Mouse (Mus musculus) adrenal gland, postnatal 14 days (tissue): ENCODE data around the gene Ly6g6f. TPM values are rescaled to one million over a fixed set of nuclear protein-coding genes. Genes with fewer than 3 reads are reported as not detected.
"Not testable (repeated sequence)": the region's sequence is repeated elsewhere in the genome, so short reads cannot be mapped to it uniquely, and the experiment has no call there.

Experiments
- DNase-seq: peaks from one replicate; pipeline ENCODE4 v3.0.0; 2021; ENCODE audit warnings: mixed read lengths
- long read RNA-seq, 2 experiments: library from polyadenylated mRNA; stranded (forward); transcript quantifications; one replicate each; pipeline ENCODE4 v2.0.0; 2021
- total RNA-seq: library from RNA; stranded (reverse); gene quantifications from 2 replicates; pipeline ENCODE4 v1.2.3, GENCODE M21; 2021

Ly6g6f gene
- total RNA-seq = not detected in 2 replicates
- long read RNA-seq, experiment 1 = 0 reads
- long read RNA-seq, experiment 2 = 0 reads

DNA sequence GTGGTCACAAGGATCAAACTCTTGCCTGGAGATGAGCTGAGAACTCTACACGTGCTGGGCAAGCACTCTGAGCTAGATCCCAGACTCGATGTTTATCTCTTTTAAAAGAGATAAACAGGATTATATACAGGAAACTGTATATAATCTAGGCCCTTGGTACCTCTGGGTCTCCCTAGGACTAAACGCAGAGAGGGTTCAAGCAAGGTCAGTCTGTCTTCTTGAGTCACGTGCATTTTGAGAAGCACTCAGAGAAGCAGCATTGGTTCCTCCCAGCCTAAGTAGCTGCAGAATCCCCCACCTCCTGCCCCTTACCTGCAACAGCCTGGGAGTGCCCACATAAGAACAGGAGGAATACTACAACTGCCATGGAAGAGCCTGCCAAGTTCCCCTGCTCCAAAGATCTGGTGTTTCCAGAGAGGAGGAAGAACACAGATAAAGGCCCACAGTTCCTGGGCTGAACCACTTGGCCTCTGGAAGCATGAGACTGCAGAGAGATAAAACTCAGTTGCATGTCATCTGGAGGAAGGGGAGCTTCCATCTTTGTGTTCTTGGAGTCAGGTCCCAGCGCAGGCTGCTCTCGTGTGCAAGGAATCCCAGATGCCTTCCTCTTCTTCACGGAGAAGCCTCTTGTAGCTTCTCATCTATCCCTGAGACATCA, at the start of gene Ly6g6f:
Ly6g6f (minus strand) TSS at position 403 of the 658 bp plus-strand sequence.
- no peak for DNase-seq

- DNase-seq = peak; percentile 97
Measured at GRCm38 (mm10) chr17:35134801-35135590, 49.6 kb upstream of the Ly6g6f start, which contains the start of gene Bag6. Gene Bag6, plus strand, starts transcription at chr17:35135178.

DNA sequence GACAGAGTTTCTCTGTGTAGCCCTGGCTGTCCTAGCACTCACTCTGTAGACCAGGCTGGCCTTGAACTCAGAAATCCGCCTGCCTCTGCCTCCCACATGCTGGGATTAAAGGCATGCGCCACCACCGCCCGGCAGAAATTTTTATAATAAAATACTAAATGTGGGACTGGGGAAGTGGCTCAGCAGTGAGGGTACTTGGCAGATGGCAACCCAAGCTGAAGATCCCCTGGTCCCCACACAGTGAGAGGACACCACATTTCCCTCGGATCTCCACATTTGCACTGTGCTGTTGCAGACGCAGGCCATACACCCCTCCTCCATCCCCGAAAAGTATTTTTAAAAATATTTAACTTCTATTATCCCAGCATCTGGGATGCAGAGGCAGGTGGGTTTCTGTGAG, 48.1 kb upstream of the Ly6g6f start:
- no peak for DNase-seq

- no peak for DNase-seq
Measured at GRCm38 (mm10) chr17:35132174-35132560, 46.8 kb upstream of the Ly6g6f start.

DNA sequence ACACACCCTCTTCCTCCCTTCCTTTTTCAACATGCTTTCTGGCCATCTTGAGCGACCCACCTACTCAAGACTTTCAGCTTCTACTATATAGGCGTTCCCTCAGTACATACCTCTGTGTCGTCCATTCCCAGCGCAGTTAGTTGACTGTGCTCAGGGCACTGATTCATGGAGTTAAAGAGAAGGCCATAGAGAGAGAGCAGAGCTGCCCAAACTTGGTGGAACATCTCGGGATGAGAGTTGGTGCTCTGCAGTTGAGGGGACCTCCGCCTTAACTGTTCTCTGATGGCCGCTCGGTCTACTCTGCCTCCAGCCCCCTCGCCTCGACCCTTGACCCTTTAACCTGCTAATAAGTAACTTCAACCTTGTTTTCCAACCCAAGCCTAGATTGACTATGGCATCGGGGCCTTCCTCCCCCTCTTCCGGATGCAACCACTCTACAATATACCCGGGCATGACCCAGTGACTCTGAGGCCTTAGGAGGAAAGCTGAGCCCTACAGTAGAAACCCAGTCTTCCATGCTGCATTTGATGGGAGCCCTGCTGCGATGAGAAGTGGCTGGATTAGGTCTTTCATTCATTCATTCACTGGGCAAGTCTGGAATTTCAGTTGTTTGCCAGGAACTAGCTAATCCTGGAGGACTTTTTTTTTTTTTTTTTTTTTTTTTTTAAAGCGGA, 46.2 kb upstream of the Ly6g6f start, which contains the start of gene Apom:
Apom (minus strand) TSS at position 551 of the 674 bp plus-strand sequence.
- no peak for DNase-seq

DNA sequence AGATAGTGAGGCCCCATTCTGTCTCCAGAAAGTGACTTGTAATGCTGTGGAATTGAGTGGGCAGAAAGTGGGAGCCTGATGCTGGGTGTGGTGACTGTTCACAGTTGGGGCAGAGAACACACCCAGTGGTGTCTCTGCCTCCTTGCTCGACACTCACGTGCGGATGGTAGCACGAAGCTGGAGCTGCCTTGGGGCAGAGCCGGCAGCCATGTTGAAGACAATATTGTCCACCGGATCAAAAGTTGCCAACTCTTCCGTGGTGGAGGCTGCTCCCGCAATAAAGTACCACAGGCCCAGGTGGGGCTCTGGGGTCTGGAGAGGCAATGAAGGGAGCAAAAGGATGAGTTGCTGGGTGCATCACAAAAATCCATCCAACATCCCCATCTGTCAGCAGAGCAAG, 45.6 kb upstream of the Ly6g6f start:
- DNase-seq = no peak

GRCm38 (mm10) chr17:35128996-35129395, 43.6 kb upstream of the Ly6g6f start:
- no peak for DNase-seq

GRCm38 (mm10) chr17:35127017-35127416, 41.6 kb upstream of the Ly6g6f start:
- peak; percentile 40 for DNase-seq

DNA sequence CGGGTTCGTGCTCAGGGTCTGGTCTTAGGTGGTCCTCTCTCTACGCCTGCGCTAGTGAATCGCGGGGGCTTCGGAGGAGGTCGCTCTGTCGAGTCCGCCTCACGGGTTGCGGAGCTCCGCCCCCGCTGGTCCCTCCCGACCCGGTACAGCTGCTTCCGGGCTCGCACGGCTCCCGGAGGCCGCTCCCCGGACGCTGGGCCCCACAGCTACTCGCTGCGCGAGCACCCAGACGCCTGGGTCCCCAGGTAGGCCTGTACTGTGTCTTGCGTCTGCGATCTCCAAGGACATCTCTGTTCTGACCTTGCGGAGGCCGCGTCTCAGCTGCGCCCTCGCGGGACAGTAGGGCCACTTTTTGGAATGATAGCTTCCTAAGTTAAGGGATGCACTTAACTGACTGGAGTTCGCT, 40.8 kb upstream of the Ly6g6f start, which contains the start of gene D17H6S53E:
D17H6S53E (plus strand) TSS at position 168 of the 406 bp plus-strand sequence.
- DNase-seq = peak; percentile 89

DNA sequence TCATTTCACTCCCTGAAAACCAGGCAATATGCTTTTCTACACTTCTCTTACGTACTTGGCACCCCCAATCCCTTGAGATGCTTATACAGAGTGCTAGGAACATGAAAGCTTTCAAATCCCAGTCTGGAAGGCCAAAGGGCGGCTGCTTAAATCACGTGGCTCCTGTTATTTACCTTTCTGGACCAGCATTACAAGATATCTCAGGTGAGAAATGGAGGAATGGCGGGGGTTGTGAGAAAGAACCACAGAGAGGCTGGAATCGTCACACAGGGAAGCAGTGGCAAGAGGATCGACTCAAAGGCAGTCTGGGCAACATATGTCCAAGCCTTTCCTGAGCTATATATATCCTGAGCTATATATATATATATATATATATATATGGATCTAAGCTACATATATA, 40.2 kb upstream of the Ly6g6f start:
- no peak for DNase-seq

DNA sequence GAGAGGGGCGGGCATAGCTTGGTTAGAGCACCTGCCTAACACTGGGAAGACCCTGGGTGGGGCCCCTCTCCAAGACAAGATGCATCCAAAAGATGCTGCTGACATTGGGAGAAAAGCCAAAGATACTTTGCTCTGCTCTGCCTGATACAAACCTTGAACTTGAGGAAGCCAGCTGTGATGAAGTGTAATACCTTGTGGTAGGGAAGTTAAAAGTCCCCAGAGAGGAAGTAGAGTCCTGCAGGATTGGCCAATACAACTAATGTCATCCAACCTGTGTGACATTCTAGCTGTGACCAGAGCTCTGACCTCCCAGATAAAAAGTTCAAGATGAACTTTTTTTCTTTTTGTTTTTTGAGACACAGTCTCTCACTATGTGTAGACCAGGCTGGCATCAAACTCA, 39.7 kb upstream of the Ly6g6f start:
- DNase-seq = no peak

- not testable (repeated sequence) for DNase-seq
Measured at GRCm38 (mm10) chr17:35124261-35124896, 39.0 kb upstream of the Ly6g6f start.

DNA sequence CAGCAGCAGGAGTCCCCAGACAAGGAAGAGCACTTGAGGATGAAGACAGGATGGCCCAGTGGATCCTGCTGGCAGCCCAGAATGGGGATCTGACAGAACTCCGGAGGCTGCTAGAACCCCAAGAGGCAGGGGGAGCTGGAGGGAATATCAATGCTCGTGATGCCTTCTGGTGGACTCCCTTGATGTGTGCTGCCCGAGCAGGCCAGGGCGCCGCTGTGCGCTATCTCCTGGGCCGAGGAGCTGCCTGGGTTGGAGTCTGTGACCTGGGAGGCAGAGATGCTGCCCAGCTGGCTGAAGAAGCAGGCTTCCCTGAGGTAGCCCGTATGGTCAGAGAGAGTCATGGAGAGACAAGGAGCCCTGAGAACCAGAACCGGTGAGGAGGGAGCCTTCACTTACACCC, 37.9 kb upstream of the Ly6g6f start:
- DNase-seq = not testable (repeated sequence)

DNA sequence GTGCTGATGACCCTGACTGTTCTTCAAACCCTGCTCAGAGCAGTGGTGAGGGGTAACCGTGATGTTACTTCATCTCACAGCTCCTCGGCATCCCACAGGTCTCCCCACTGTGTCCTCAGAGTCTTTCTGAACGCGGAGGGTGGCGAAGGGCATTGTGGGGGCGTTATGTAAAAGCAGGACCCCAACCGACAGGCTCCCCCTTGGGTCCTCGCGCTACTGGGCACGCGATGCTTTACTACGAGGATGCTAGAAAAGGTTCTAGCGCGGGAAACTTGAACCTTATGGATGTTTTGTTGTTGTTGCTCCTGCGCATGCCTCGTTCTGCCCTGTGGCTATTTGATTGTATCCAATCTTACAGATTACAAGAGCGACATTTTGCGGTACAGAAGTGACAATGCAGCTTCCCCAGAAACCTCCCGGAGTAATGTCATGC, 36.5 kb upstream of the Ly6g6f start, which contains the start of gene Csnk2b:
Csnk2b (minus strand) TSS at position 183 of the 433 bp plus-strand sequence.
- DNase-seq = peak; percentile 77

- peak; percentile 99 for DNase-seq
Measured at GRCm38 (mm10) chr17:35121143-35121799, 35.9 kb upstream of the Ly6g6f start, which contains the start of gene Gpank1. Gene Gpank1, plus strand, starts transcription at chr17:35121455.

DNA sequence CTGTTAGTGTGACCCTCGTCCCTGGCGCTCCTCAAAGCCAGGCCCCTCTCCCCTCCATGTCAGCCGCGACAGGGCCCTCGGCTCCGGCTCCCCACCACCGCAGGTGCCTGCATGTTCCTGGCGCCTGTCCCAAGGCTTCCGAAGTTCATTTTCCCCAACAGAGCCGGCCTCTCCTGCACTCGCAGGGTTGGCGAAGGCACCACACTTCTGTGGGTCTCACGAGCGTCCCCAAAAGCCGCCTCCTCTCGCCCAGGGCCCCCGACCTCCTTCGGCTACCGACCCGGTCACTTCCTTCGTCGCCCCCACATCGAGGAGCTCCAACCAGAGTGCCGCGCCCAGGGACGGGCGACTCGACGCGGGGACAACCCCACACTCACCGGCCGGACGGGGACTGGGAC, 35.3 kb upstream of the Ly6g6f start:
- DNase-seq = peak; percentile 75

- DNase-seq = peak; percentile 63
Measured at GRCm38 (mm10) chr17:35115046-35116019, 29.9 kb upstream of the Ly6g6f start, which contains the start of gene Ly6g5b. Gene Ly6g5b, minus strand, starts transcription at chr17:35115428.

DNA sequence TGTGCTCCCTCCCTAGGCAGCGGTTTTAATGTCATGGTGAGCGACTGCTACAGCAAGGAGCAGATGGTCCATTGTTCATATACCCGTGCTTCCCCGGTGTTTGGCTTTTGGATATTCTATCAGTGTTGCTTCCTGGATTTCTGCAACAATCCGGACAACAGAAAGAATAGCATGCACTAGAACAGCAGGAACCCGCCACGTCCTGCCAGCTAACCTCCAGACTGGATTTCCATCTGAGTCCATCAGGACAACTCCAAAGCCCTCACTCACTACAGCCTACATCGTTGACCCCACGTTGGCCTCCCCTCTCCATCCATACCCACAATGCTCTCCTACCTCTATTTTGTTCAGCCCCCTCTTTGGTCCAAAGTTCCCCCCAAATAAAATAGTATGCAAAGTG, 26.4 kb upstream of the Ly6g6f start:
- DNase-seq = no peak

DNA sequence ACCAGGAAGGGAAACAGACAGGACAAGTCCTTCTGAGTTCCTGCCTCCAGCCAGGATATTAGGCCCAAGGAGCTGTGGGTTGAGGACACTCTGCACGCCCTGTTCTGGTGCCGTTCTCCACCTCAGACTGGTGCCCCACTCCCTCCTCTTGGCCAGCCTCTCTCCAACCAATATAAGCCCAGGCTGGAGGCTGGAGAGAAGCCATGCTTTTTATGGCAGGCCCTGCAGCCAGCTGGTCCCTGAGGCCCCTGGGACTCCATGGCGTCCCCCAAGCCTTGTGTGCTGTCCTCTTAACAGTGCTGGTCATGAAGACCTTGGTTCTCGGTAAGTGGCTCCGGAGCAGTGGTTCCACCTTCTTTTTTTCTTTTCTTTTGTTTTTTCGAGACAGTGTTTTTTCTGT, 22.7 kb upstream of the Ly6g6f start, which contains the start of gene Ly6g5c:
Ly6g5c (plus strand) TSS at position 183 of the 400 bp plus-strand sequence.
- no peak for DNase-seq

- DNase-seq = no peak
Measured at GRCm38 (mm10) chr17:35106522-35106921, 21.1 kb upstream of the Ly6g6f start.
